ENCODE assay signal across 9 mouse cellular contexts in the genomic region with DNA sequence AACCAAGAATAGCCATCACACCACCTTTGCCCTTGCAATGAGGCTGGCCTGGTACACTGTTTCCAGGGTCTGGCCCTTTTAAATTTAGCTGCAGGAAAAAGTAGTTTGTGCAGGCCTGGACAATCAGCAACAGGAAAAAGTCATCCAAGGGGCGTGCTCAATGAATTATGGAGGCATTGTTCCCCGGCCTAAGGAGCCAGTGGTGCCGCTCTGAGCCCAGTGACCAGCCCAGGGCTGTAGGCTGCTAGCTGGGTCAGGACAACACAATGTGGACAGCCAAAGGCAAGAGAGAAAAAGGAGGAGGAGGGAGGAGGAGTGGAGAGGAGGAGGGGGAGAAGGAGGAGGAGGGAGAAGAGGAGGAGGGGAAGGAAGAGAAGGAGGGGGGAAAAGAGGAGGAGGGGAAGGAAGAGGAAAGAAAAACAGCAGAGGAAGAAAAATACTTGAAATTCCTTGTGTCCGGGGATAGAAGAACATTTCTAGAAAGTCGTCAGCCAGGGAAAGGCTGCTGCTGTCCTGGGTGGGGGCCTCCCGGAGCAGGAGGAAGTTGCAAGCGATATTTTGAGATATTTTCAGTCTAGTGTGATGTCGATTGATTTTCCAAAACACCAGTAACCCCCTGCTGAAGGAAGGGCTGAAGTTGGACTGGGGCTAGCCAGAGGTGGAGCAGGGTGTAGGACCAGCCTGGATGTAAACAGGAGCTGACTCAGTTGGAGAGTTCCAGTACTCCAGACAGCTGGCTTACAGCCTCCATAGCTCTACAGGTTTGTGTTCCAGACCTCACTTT. TPM values are rescaled to one million over a fixed set of nuclear protein-coding genes. Genes with fewer than 3 reads are reported as not detected.
DNase-seq lines count a peak whose midpoint lies in the region; ATAC-seq and TF ChIP-seq lines count a peak whose summit lies in the region.
"Had no signal": no experiment of that assay in that cellular context is flagged by ENCODE, and none has a peak within 500 bp of the region (broad histone marks: within the 10 kb centered on the region; RNA-seq: fewer than 3 reads in every experiment).

No protein-coding gene starts in this region.

- H3K9me3 ChIP-seq in embryonic facial prominence, embryonic 14.5 days (ENCODE audit: control insufficient read depth, low read length), result no peaks in the 10 kb centered on the region
- no peaks in the 10 kb centered on the region for H3K9me3 ChIP-seq in intestine, embryonic 16.5 days (ENCODE audit: control insufficient read depth, low read length)
- no peaks in the 10 kb centered on the region for H3K9me3 ChIP-seq in forebrain, embryonic 11.5 days (ENCODE audit: control insufficient read depth, low read length)

- H3K4me2 ChIP-seq in embryonic facial prominence, embryonic 14.5 days (ENCODE audit: low read depth, low read length), result peak overlapping the region; percentile 23
- H3K4me2 ChIP-seq in intestine, embryonic 16.5 days (ENCODE audit: low read depth, low read length), result 0 out of 2 replicates have a peak overlapping the region, but pooled peaks have one; percentile 11
- H3K4me2 ChIP-seq in forebrain, embryonic 11.5 days (ENCODE audit: low read depth, low read length, severe bottlenecking), result no peak overlapping the region

- no peaks in the 10 kb centered on the region for H3K36me3 ChIP-seq in embryonic facial prominence, embryonic 14.5 days (ENCODE audit: control insufficient read depth, insufficient read depth, low read length)
- H3K36me3 ChIP-seq in intestine, embryonic 16.5 days (ENCODE audit: control insufficient read depth, insufficient read depth, low read length), result no peaks in the 10 kb centered on the region
- H3K36me3 ChIP-seq in forebrain, embryonic 11.5 days (ENCODE audit: control insufficient read depth, insufficient read depth, low read length), result no peaks in the 10 kb centered on the region

- H3K27ac ChIP-seq in embryonic facial prominence, embryonic 14.5 days (replicated peaks; ENCODE audit: low read depth, low read length), result 0 out of 2 replicates have a peak overlapping the region, but pooled peaks have one; percentile 29
- peak overlapping the region; percentile 67 for H3K27ac ChIP-seq in intestine, embryonic 16.5 days (ENCODE audit: low read length)
- no peak overlapping the region for H3K27ac ChIP-seq in forebrain, embryonic 11.5 days (ENCODE audit: low read depth, low read length)

- H3K4me1 ChIP-seq in embryonic facial prominence, embryonic 14.5 days (ENCODE audit: control insufficient read depth, insufficient read depth, low read length), result no peaks in the 10 kb centered on the region
- no peaks in the 10 kb centered on the region for H3K4me1 ChIP-seq in intestine, embryonic 16.5 days (ENCODE audit: control insufficient read depth, insufficient read depth, low read length)
- H3K4me1 ChIP-seq in lung, adult 2 months (ENCODE audit: control insufficient read depth, insufficient read depth, low read length), result peaks cover 13% of the 10 kb centered on the region; the same call in 1 of the 2 replicates
- H3K4me1 ChIP-seq in forebrain, embryonic 11.5 days (replicated peaks; ENCODE audit: control insufficient read depth, insufficient read depth, low read length), result no peaks in the 10 kb centered on the region

- no peak overlapping the region for H3K9ac ChIP-seq in embryonic facial prominence, embryonic 14.5 days (ENCODE audit: low read depth, low read length)
- H3K9ac ChIP-seq in intestine, embryonic 16.5 days (ENCODE audit: low read depth, low read length), result no peak overlapping the region
- H3K9ac ChIP-seq in forebrain, embryonic 11.5 days (ENCODE audit: low read length), result no peak overlapping the region

- TF ChIP-seq CTCF in lung, adult 2 months (IDR thresholded peaks at IDR 0.05; ENCODE audit: insufficient read depth, low read length), result no peak

- H3K27me3 ChIP-seq in embryonic facial prominence, embryonic 14.5 days (replicated peaks; ENCODE audit: control insufficient read depth, insufficient read depth, low read length), result no peaks in the 10 kb centered on the region
- H3K27me3 ChIP-seq in intestine, embryonic 16.5 days (replicated peaks; ENCODE audit: control insufficient read depth, insufficient read depth, low read length), result no peaks in the 10 kb centered on the region
- H3K27me3 ChIP-seq in forebrain, embryonic 11.5 days (ENCODE audit: control insufficient read depth, insufficient read depth, low read length), result no peaks in the 10 kb centered on the region
- H3K27me3 ChIP-seq: Patski had no signal

- peak; percentile 52 for DNase-seq in adrenal gland, postnatal 14 days
- peak; percentile 12 for DNase-seq in embryonic facial prominence, embryonic 14.5 days (ENCODE audit: low spot score)
- peak; percentile 27 for DNase-seq in lung, adult 2 months
- no peak for DNase-seq in testis, postnatal 10 days (ENCODE audit: low spot score)
- DNase-seq in spleen, postnatal 10 days (ENCODE audit: low spot score in 2 of 2), result no peak
- DNase-seq in cerebellum, adult 11-12 months, result no peak
- no peak for DNase-seq in forebrain, embryonic 11.5 days (ENCODE audit: low spot score)

- whole genome bisulfite sequencing in embryonic facial prominence, embryonic 14.5 days, result 23% methylated on average over 8 of the region's 8 CpGs
- 27% methylated on average over 8 of the region's 8 CpGs for WGBS in intestine, embryonic 16.5 days
- WGBS in lung, adult 2 months, result 10% methylated on average over 8 of the region's 8 CpGs
- WGBS in forebrain, embryonic 11.5 days, result 64% methylated on average over 8 of the region's 8 CpGs

- peak; percentile 83; the same call in 1 of the 2 replicates for TF ChIP-seq POLR2A in lung, adult 2 months (IDR thresholded peaks at IDR 0.05; ENCODE audit: borderline replicate concordance, extremely low read depth, low read depth, low read length)

- H3K4me3 ChIP-seq in embryonic facial prominence, embryonic 14.5 days (ENCODE audit: low read depth, low read length), result no peak overlapping the region
- no peak overlapping the region for H3K4me3 ChIP-seq in intestine, embryonic 16.5 days (ENCODE audit: low read length)
- peak overlapping the region; percentile 57 for H3K4me3 ChIP-seq in lung, adult 2 months (replicated peaks; ENCODE audit: extremely low read depth, low read depth, low read length)
- no peak overlapping the region for H3K4me3 ChIP-seq in forebrain, embryonic 11.5 days (ENCODE audit: low read depth, low read length)

- no peak for ATAC-seq in embryonic facial prominence, embryonic 14.5 days (ENCODE audit: low read depth)
- peak; percentile 58 for ATAC-seq in intestine, embryonic 16.5 days
- no peak for ATAC-seq in forebrain, embryonic 11.5 days (replicated peaks; ENCODE audit: low FRiP score)
- ATAC-seq: Patski had no signal

RNA-seq across cellular contexts. Expression of gene Fgd5, which starts 18.5 kb away (rescaled TPM):
- 21.2 and 24.7 TPM in 2 replicates for total RNA-seq in adrenal gland, postnatal 14 days (2021)
- 9.4 and 9.9 TPM in 2 replicates for polyA plus RNA-seq in embryonic facial prominence, embryonic 14.5 days (2014; fragmentation: Nextera tagmentation; extraction: Ambion mirVana)
- 6.0 and 6.5 TPM in 2 replicates for polyA plus RNA-seq in intestine, embryonic 16.5 days (2015; fragmentation: Nextera tagmentation; extraction: Ambion mirVana)
- 31.2 and 32.6 TPM in 2 replicates for polyA plus RNA-seq in lung, adult 2 months (2012; rRNA removed)
- polyA plus RNA-seq in forebrain, embryonic 11.5 days (2014; fragmentation: Nextera tagmentation; extraction: Ambion mirVana), result 6.3 and 6.6 TPM in 2 replicates

RNA-seq across cellular contexts. Expression of gene 4930590J08Rik, which starts 57.6 kb away (rescaled TPM):
- 1.2 and 1.7 TPM in 2 replicates for total RNA-seq in adrenal gland, postnatal 14 days (2021)
- polyA plus RNA-seq in embryonic facial prominence, embryonic 14.5 days (2014; fragmentation: Nextera tagmentation; extraction: Ambion mirVana), result 0.32 and 0.55 TPM in 2 replicates
- polyA plus RNA-seq in intestine, embryonic 16.5 days (2015; fragmentation: Nextera tagmentation; extraction: Ambion mirVana), result 0.17 and 0.20 TPM in 2 replicates
- polyA plus RNA-seq in lung, adult 2 months (2012; rRNA removed), result 0.22 TPM in 2 replicates
- polyA plus RNA-seq in forebrain, embryonic 11.5 days (2014; fragmentation: Nextera tagmentation; extraction: Ambion mirVana), result 0.68 and 0.73 TPM in 2 replicates

Comparison
In these comparisons a context has a peak if more than half of its experiments do, and no peak if none do; other contexts are left out.
1. DNase-seq: peak in adrenal gland, postnatal 14 days (single experiment), embryonic facial prominence, embryonic 14.5 days (single experiment) and lung, adult 2 months (single experiment); none in testis, postnatal 10 days (single experiment), spleen, postnatal 10 days (0 of 2), cerebellum, adult 11-12 months (single experiment) and forebrain, embryonic 11.5 days (single experiment).